Mouse (Mus musculus) adipocyte (in vitro differentiated cells): ENCODE measurements around the gene Adgrl1.
"Not testable (repeated sequence)": the region's sequence is repeated elsewhere in the genome, so short reads cannot be mapped to it uniquely, and the experiment has no call there.

Experiments
- DNase-seq: peaks from one replicate; pipeline ENCODE4 v3.0.0-alpha.2; 2016; ENCODE audit warnings: low spot score

Gene Adgrl1

DNA sequence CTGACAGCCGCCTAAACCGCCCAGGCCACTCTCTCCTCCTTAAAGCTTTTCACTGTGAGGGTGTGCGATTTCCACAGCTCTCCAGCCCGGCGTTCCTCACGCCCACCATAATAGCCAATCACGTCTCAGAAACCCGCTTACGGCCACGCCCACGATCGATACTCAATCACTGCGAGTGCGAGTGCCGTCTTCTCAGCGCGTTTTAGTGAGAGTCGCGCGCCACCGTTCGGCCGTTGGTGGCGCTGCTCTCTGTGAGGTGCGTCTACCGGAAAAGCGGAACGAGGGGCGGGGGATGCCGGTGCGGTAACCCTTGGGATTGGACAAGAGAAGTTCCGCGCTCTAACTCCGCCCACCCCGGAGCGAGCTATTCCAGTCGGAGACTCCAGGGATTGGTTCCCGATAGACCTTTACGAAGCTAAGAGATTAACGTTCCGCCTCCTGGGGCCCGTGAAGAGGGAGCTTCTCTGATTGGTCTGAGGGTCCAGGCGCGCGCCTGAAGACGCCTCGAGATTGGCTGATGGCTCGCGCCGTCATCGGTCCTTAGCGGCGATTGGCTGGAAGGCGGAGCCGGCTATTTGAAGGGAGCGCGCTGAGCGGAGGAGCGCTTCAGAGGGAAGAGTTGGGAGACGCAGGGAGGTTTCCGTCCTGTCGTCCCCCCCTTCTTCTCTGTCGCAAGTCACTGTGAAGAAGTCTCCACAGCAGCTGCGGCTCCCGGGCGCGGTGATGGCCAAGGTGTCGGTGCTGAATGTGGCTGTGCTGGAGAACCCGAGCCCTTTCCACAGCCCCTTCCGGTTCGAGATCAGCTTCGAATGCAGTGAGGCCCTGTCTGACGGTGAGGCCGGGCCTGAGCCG is 55.4 kb downstream of the Adgrl1 start, which contains the start of the genes Gm10644 and Asf1b:
Gene Gm10644 (minus strand): TSS at position 100 of the 852 bp plus-strand sequence.
Gene Asf1b (plus strand): TSS at position 402 of the 852 bp plus-strand sequence.
- peak; percentile 100 for DNase-seq

DNA sequence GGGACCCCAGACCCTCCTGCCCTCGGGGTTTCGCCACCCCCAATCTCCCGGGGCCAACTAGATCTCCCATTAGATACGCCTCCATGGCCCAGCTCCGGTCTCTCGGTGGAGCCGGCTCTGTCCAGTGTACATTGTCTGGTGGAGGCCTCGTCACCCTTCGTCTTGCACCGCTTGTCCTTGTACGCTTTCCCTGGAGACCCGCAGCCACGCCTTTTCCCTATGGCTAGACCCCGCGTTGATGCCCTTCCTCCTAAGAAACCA is 56.0 kb downstream of the Adgrl1 start:
- no peak for DNase-seq

DNA sequence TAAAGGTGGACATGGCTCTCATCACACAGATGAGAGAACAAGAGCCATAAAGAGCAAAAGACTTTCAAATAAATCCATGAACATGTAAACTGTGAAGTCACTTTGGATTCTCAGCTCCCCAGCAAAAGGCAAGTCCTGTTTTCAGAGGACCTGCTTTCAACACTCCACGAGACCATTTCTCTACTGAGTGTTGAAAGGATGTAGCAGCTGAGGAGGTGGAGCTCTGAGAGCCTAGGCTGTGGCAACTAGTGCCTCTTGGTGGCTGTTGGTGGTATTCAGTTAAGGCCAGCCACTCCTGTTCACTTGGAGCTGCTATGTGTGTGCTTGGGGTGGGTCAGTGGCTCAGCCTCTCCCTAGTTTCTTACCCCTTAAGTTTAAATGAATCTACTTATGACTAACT is 56.9 kb downstream of the Adgrl1 start:
- peak; percentile 73 for DNase-seq

DNA sequence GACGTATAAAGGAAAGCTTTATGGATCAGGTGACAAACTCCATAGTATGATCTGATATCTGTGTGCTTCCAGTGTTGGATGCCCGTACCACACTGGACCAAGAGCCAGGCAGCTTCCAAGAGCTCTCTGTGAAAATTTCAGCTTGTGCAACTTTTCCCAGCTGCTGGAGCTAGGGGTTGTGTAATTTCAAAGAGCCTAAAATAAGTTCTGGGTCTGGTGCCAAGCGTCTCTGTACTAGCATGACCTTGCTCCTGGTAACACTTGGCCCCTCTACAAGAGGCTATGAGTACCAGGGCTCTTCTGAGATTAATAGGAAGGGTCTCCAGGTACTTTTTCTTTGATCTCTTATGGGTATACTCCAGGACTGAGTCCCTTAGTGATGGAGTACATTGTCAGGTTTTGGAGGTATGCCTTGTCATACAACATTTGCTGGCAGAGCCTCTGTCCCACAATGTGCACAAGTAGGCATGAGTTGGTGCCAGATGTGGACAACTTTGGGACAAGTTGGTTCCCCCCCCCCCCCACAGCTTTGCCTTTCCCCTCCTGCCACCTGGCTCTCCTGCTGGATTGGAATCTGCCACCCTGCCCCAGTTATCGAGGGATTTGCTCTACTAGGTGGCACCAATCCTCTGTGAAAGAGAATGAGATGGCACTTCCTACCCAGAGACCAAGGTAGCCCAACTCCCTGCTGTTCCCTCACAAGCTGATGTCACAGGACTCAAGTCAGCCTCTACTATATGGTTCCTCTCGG is 64.3 kb downstream of the Adgrl1 start:
- DNase-seq: peak; percentile 100

DNA sequence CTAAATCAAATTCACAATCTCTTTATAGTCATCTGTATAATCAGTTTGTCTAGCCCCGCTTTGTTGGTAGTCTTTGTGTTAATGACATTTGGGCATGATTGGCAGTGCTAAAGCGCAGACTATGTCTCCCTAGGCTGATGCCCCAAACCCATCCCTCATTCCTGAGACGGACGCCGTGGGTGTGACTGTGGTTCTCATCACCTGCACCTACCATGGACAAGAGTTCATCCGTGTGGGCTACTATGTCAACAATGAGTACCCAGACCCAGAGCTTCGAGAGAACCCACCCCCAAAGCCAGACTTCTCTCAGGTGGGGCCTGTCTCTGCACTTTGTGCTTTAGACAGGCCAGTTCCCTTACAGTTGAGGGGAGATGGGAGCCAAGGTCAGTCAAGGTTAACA is 67.8 kb downstream of the Adgrl1 start:
- DNase-seq: no peak

DNA sequence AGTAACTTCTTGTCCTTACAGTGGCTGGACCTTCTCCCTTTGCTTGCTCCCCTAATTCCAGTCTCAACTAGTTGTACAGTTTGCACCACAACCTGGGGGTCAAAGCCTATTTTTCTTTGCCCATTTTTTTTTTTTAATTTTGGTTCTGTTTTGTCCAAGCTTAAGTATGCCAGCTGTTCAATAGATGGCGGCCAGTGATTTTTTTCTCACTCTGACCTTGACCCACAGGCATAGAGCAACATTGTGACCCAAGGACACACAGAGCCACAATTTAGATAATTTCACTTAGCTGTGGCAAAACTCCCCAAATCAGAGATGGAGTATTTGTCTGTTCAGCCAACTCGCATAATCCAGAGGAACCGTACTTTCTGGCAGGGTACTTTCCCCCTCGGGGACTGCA is 71.2 kb downstream of the Adgrl1 start:
- no peak for DNase-seq

DNA sequence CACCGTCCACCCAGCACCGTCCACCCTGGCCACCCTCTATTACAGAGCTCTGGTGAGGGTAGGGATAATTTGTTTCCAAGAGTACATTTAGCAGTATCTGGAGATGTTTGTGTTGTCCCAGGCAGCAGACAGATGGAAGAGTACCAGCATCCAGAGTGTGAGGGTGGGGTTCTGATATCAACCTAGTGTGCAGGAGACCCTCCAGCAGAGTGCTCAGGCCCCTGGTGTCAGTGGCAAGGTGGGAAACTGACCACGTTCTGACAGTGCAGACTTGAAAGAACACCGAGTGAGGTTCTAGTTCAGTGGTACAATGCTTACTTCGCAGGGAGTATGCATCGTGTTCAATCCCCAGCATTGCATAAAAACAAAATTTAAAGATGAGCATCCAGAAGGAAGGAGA is 71.8 kb downstream of the Adgrl1 start:
- no peak for DNase-seq

DNA sequence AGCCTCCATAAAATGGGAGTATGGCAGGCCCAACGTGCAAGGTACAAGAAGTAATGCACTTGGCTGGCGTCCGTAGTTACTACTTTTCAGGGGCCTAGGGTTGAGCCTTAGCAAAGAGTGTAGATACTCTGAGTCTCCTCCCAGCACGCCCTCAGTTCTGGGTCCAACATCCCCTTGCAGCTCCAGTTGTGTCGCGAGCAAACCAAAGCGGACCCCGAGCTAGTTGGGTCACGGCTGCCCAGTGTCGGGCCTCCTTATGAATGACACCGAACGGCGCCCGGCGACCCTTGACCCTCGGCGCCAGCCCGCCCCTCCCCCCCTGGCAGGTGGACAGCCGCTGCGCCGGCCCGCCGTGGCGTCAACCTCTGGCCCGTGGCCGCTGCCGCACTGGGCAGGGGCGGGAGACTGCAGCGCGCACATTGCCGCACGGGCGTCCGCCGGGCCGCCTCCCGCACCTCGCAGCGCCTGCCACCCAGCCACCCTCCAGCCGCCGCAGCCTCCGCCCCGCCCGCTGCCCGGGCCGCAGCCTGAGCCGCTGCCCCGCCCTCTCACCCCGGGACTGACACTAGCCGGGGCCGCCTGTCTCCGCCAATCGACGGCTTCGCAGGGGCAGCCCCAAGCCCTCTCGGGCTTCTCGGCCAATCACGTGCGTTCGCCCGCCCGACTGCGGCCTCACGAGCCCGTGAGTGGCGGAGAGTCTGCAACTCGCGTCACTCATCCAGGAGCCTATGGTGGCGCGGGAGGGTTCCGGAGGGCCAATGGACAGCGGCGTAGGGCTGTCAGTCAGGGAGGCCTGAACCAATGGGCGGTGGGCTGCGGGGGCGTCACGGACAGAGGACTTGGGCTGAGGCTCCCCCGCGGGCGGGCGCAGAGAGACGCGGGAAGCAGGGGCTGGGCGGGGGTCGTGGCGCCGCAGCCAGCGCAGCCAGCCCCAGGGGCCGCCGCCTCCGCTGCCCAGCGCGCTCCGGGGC is 72.5 kb downstream of the Adgrl1 start, which contains the start of gene Prkaca:
Gene Prkaca (plus strand): TSS at position 844 of the 971 bp plus-strand sequence.
- DNase-seq: peak; percentile 99

DNA sequence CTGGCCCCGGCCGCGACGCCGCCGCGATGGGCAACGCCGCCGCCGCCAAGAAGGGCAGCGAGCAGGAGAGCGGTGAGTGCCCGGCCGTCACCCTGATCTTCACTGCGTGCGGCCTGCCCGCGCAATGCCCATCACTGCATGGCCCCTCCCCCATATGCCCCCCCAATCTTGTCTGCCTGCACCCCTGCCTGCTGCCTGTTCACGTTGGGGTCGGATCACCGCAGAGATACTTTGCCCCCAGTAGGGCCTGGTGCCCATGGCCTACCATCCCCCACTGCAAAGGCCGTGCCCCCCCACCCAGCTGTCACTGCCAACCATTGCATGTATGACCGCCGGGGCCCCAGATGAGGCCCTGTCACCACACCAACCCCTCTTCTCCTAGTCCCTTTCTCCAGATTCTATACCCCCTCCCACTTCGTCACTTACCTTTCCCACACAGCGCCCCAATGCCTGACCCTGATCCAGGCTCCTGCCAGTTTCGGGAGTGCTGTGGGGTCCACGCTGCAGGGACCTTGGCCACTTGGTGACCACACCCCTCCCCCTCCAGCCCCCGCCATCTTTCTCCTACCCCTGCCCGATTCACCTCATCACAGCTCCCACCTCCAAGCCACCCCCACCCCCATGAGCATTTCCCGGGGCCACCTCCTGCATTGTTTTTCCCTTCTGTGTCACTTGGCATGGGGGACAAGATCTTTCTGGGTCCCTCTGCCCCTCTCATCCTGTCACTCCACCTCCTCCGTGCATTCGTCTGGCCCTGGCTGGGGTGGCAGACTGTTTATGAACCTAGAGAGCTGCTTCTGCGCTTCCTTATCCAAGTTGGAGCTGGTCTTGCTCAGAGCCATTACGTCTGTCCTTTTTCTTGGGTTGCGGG is 73.5 kb downstream of the Adgrl1 start:
- DNase-seq: peak; percentile 54

DNA sequence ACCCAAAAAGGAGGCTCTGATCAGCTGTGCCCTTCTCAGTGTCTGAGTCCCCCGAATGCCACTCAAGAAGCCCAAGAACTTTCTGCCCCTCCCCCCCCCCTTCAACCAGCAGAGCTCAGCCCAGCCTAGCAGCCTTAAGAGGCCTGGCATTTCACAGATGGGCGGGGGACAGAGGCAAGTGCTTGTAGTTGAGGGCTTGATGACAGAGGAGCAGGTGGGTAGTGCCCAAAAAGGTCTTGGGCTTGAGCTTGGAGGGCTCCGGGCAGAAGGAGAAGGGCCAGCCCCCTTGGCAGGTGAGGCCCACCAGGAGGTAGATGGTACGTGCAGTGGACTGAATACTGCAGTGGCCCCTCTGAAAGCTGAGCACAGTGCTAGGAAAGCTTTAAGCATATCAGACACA is 74.6 kb downstream of the Adgrl1 start:
- DNase-seq: no peak

DNA sequence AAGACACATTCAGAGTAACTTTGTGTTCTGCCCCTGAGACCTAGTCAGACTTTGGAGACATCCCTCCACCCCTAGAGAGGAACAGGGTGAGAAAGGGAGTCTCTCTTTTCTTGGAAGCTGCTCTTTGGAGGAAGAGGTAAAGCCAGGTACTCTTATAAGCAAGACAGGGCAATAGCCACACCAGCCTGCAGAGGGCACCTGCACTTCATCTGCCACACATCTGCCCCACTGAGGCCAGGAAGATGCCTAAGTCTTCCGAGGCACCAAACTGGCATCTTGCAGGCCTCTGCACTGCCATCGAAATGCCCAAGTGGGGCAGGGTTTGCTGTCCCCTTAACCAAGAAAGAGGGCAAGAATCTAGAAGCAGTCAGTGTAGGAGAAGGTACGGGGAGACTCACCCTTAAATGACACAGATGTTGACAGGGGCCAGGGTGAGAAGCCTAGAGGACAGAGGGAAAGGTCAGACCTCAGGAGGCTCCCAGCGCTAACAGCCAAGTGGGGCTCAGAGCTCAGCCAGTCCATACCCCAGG is 76.3 kb downstream of the Adgrl1 start:
- DNase-seq: no peak

DNA sequence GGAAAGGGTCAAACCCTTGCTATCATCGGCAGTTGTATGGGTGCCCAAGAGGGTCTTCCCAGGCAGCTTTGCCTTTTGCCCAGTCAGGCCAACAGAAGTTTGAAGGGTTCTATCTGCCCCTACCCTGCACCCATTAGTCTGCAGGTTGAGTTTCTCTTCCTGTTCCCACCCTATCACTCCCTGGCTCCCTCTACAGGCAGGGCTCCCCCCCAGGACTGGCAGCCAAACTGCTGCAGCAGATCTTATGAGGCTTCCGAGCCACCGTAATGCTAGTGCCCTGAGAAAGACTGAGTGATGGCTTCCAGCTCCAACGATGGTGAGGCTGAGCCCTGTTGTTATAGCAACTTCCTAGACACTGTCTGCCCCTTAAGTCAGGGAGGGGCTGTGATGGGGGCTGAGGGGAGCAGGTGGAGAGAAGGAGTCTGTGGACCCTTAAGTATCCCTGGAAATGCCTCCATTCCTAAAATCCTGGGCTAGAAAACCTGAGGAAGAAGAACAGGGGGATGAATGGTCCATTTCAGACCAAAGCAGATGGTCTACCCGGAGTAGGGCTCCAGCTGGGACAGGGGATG is 77.0 kb downstream of the Adgrl1 start:
- DNase-seq: no peak

DNA sequence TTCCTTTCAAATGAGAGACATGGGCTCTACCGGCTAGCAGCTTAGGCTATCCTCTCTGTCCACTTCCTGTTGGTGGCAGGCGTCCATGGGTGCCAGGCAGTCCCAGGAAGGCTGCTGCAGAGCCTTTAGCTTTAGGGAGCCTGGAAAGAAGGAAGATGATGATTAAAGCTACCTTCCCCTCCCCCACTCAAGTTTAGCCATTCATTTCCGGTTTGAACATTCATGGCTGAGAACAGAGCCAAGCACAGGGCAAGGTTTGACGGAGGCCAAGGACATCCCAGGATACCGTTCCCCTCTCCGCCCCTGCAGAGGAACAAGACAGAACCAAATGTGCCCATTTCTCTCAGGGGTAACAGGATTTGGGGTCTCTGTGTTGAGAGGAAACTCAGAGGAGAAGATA is 77.7 kb downstream of the Adgrl1 start:
- DNase-seq: no peak

DNA sequence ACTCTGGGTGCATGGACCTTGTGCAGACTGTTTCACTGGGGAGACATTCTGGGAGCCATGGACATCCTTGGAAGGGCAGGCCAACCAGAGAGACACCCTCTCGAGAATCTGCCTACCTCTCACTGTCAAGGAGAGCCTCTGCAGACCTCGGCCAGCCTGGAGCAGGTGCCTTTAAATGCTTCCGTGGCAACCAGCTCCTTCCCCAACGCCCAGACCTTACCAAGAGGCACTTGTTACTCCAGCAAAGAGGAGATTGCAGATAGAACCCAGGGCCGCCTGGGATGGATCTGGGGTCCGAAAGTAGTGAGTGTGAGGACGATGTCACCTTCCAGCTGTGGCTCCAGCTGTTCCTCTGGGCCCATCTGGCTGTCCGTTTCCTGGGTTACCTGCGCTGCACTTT is 78.3 kb downstream of the Adgrl1 start:
- DNase-seq: no peak

DNA sequence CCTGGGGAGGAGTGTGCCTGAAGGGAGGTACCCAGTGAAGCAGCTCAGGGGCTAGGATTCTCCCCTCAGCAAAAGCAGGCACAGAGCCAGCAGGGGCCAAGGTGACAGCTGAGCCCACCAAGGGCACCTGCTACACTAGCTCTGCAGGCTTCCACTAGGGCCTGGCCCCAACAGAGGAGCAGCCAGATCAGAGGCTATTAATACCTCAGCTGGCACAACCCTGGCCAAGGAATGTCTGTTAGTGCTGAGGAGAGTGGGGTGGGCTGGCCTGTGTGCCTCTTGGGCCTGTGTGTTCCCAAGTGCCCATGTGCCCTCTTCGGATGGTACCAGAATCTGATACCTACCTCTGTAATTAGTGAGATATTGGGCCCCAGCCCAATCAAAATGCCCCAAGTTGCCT is 80.3 kb downstream of the Adgrl1 start:
- no peak for DNase-seq

DNA sequence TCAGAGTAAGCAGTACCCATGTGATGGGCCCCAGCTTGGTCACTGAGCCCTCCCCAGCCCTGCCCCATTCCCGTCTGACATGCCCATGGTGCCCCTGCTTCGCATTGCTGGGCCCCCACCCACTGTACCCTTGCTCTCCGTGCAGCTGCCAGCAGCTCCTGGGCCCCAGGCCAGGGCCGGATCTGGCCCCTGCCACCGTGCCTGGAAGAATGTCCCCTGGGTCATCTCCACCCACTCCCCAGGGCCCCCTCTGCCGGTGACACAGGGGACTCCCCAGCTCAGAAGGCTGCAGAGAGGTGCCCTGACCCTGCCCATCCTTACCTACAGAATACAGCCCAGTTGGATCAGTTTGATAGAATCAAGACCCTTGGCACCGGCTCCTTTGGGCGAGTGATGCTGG is 80.9 kb downstream of the Adgrl1 start:
- no peak for DNase-seq

DNA sequence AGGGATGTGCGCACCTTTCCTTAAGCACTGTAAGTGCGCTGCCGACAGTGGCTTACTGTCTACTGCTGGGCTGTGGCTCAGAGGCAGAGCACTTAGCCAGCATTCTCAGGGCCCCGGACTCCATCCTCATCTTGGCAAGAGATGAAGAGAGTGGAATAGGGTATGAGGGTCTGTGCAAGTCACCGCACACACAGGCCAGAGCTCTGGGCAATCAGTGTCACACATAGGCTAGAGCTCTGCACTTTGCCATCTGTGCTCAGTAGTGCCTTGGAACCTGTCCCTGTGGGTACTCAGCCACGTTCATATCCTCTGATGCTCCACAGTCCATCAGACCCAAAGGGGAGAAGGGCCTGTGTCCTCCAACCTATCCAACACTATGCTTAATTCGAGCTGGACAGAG is 81.6 kb downstream of the Adgrl1 start:
- DNase-seq: no peak

DNA sequence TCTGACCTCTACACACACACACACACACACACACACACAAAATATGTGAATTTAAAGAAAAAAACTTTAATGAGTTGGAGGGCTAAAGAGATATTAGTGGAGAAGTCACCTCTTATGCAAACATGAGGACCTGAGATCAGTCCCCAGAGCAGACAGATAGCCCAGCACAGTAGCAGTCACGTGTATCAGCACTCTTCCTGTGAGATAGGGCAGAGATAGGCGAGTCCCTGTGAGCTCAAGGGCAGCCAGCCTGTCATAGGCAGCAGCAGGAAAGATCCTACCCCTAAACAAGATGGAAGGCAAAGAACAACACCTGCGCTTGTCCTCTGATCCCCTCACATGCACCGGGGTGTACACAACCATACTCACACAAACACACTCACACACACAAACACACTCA is 82.5 kb downstream of the Adgrl1 start:
- no peak for DNase-seq

DNA sequence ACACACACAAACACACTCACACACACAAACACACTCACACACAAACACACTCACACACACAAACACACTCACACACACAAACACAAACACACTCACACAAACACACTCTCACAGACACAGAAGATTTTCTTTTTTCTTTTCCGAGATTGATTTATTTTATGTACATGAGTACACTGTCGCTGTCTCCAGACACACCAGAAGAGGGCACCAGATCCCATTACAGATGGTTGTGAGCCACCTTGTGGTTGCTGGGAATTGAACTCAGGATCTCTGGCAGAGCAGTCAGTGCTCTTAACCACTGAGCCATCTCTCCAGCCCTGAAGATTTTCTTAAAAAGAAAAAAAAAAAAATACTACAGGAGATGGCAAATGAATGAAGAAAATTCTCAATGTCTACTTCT is 83.3 kb downstream of the Adgrl1 start:
- not testable (repeated sequence) for DNase-seq

DNA sequence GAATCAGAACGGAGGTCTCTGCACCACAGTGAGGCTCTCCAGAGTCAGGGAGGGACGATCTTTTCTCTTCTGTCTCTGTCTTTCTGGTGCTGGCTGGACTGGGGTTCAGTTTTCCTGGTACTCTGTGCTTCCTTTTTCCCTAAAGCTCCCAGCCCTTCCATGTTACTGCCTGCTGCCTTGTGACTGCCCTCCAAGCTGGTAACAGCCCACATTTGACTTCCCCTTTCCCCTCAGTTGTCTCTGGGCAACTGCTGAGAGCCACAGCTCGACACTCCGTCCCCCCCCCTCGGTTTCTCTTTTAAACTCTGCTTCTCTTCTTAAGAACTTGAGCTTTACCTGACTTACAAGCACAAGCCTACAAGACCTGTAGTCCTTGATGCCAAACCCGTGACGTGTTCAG is 89.3 kb downstream of the Adgrl1 start:
- DNase-seq: no peak

DNA sequence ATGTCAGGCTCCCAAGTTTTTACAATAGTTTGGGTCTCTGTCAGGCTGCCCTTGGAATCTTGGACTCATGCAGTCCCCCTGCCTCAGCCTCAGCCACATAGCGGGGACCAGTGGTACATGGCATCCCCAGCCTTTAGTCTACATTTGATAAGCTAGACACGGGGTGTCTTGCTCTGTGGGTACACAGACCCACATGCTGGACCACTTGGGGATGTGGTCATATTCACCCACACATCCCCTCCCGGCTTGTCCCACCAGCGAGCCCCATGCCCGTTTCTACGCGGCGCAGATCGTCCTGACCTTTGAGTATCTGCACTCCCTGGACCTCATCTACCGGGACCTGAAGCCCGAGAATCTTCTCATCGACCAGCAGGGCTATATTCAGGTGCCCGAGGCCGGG is 90.3 kb downstream of the Adgrl1 start:
- no peak for DNase-seq
